Mouse (Mus musculus) MEL (cell line): ENCODE data around the gene Sema3d. TPM values are rescaled to one million over a fixed set of nuclear protein-coding genes. Genes with fewer than 3 reads are reported as not detected.

Source experiments
- DNase-seq: peaks from one replicate; pipeline ENCODE4 v3.0.0; 2011; ENCODE audit warnings: low read depth, low spot score
- H3K27ac ChIP-seq: 2 replicates; pipeline ENCODE4 v1.5.1; 2012; ENCODE audit warnings: low read depth, mild to moderate bottlenecking, control low read depth, low read length, moderate library complexity; ENCODE audit not compliant: control insufficient read depth
- H3K27me3 ChIP-seq, 2 experiments: fragments of 150-350 bp in 1 of 2; sonication (generic) in 1 of 2; 2 replicates each; pipeline ENCODE4 v1.6.1; 2012; ENCODE audit warnings: low read length in 2 of 2, mild to moderate bottlenecking in 2 of 2, improper control_type of control experiment in 1 of 2, moderate library complexity in 1 of 2; ENCODE audit not compliant: insufficient read depth in 2 of 2, control insufficient read depth in 1 of 2
- H3K36me3 ChIP-seq, 2 experiments: 2 replicates each; pipeline ENCODE4 v1.6.1; 2012 to 2014; ENCODE audit warnings: low read length in 2 of 2, improper control_type of control experiment in 1 of 2, inconsistent platforms in 1 of 2, mild to moderate bottlenecking in 1 of 2; ENCODE audit not compliant: insufficient read depth in 2 of 2, control insufficient read depth in 1 of 2
- H3K4me1 ChIP-seq, 2 experiments: fragments of 150-350 bp in 1 of 2; sonication (generic) in 1 of 2; 2 replicates each; pipeline ENCODE4 v1.6.1; 2012; ENCODE audit warnings: low read length in 2 of 2, improper control_type of control experiment in 1 of 2, mild to moderate bottlenecking in 1 of 2; ENCODE audit not compliant: insufficient read depth in 2 of 2, control insufficient read depth in 1 of 2
- H3K4me3 ChIP-seq, 2 experiments: fragments of 150-350 bp in 1 of 2; sonication (generic) in 1 of 2; 2 replicates each; pipeline ENCODE4 v1.5.1; 2012; ENCODE audit warnings: low read depth in 2 of 2, low read length in 2 of 2, mild to moderate bottlenecking in 2 of 2, moderate library complexity in 2 of 2, control low read depth in 1 of 2, improper control_type of control experiment in 1 of 2; ENCODE audit not compliant: control insufficient read depth in 1 of 2, insufficient read depth in 1 of 2
- H3K79me2 ChIP-seq: 2 replicates; pipeline ENCODE4 v1.6.1; 2012; ENCODE audit warnings: mild to moderate bottlenecking, low read length, moderate library complexity; ENCODE audit not compliant: control insufficient read depth, poor library complexity, insufficient read depth
- H3K9ac ChIP-seq: 2 replicates; pipeline ENCODE4 v1.6.1; 2012; ENCODE audit warnings: low read depth, mild to moderate bottlenecking, control low read depth, low read length, moderate library complexity; ENCODE audit not compliant: control insufficient read depth, poor library complexity, severe bottlenecking
- H3K9me3 ChIP-seq: fragments of 150-350 bp; sonication (generic); replicated peaks from 2 replicates; pipeline ENCODE4 v1.6.1; 2012; ENCODE audit warnings: mild to moderate bottlenecking, low read length, improper control_type of control experiment, moderate library complexity; ENCODE audit not compliant: insufficient read depth
- BHLHE40 ChIP-seq: IDR thresholded peaks from 2 replicates; pipeline ENCODE4 v1.6.1; 2012; ENCODE audit warnings: low read depth, mild to moderate bottlenecking, inconsistent platforms, low read length, improper control_type of control experiment, borderline replicate concordance
- CHD2 ChIP-seq: IDR thresholded peaks from 2 replicates; pipeline ENCODE4 v1.6.1; 2011; ENCODE audit warnings: low read length, improper control_type of control experiment
- CTCF ChIP-seq, 3 experiments: IDR thresholded peaks in 2 of 3; conservative IDR thresholded peaks in 1 of 3; 2 replicates each; pipeline ENCODE4 v1.5.1; 2011 to 2012; ENCODE audit warnings: low read length in 3 of 3, low read depth in 2 of 3, mild to moderate bottlenecking in 2 of 3, improper control_type of control experiment in 1 of 3, inconsistent platforms in 1 of 3, mixed read lengths in 1 of 3, moderate library complexity in 1 of 3; ENCODE audit not compliant: control insufficient read depth in 1 of 3, insufficient read depth in 1 of 3, poor library complexity in 1 of 3, severe bottlenecking in 1 of 3
- E2F4 ChIP-seq: IDR thresholded peaks from 2 replicates; pipeline ENCODE4 v1.6.1; 2011; ENCODE audit warnings: low read depth, low read length, improper control_type of control experiment, borderline replicate concordance
- ELF1 ChIP-seq: IDR thresholded peaks from 2 replicates; pipeline ENCODE4 v1.6.1; 2014; ENCODE audit warnings: low read depth, mild to moderate bottlenecking, inconsistent platforms, low read length, improper control_type of control experiment, moderate library complexity
- ETS1 ChIP-seq: IDR thresholded peaks from 2 replicates; pipeline ENCODE4 v1.6.1; 2012; ENCODE audit warnings: low read depth, mild to moderate bottlenecking, inconsistent platforms, low read length, improper control_type of control experiment, moderate library complexity
- GABPA ChIP-seq: IDR thresholded peaks from 2 replicates; pipeline ENCODE4 v1.6.1; 2012; ENCODE audit warnings: low read depth, mild to moderate bottlenecking, inconsistent platforms, low read length, improper control_type of control experiment, moderate library complexity
- GATA1 ChIP-seq: IDR thresholded peaks from 2 replicates; pipeline ENCODE4 v1.6.1; 2011; ENCODE audit warnings: low read depth, low read length, improper control_type of control experiment
- JUND ChIP-seq: IDR thresholded peaks from 2 replicates; pipeline ENCODE4 v1.6.1; 2011; ENCODE audit warnings: low read depth, mild to moderate bottlenecking, improper control_type of control experiment, low read length
- KAT2A ChIP-seq: conservative IDR thresholded peaks from 2 replicates; pipeline ENCODE4 v1.6.1; 2012; ENCODE audit warnings: low read depth, low read length, improper control_type of control experiment, inconsistent platforms
- MEF2A ChIP-seq: IDR thresholded peaks from 2 replicates; pipeline ENCODE4 v1.6.1; 2014; ENCODE audit warnings: low read depth, mild to moderate bottlenecking, inconsistent platforms, low read length, improper control_type of control experiment; ENCODE audit not compliant: poor library complexity, insufficient replicate concordance, severe bottlenecking; ENCODE audit errors: extremely low read depth
- MXI1 ChIP-seq: IDR thresholded peaks from 2 replicates; pipeline ENCODE4 v1.6.1; 2011; ENCODE audit warnings: mild to moderate bottlenecking, low read depth, low read length, improper control_type of control experiment
- MYC ChIP-seq: IDR thresholded peaks from 2 replicates; pipeline ENCODE4 v1.6.1; 2011; ENCODE audit warnings: low read depth, mild to moderate bottlenecking, low read length, improper control_type of control experiment, moderate library complexity
- POLR2A ChIP-seq, 2 experiments: IDR thresholded peaks; 2 replicates each; pipeline ENCODE4 v1.6.1; 2011 to 2012; ENCODE audit warnings: low read length in 2 of 2, mild to moderate bottlenecking in 2 of 2, control low read depth in 1 of 2, improper control_type of control experiment in 1 of 2, low read depth in 1 of 2, moderate library complexity in 1 of 2; ENCODE audit not compliant: control insufficient read depth in 1 of 2, insufficient read depth in 1 of 2, poor library complexity in 1 of 2
- RAD21 ChIP-seq: IDR thresholded peaks from 2 replicates; pipeline ENCODE4 v1.6.1; 2011; ENCODE audit warnings: mild to moderate bottlenecking, low read depth, low read length, improper control_type of control experiment
- SMC3 ChIP-seq: IDR thresholded peaks from 2 replicates; pipeline ENCODE4 v1.6.1; 2011; ENCODE audit warnings: low read depth, low read length, improper control_type of control experiment
- TAL1 ChIP-seq: IDR thresholded peaks from 2 replicates; pipeline ENCODE4 v1.6.1; 2012; ENCODE audit warnings: mild to moderate bottlenecking, inconsistent platforms, low read length, moderate library complexity, mixed read lengths
- TCF12 ChIP-seq: IDR thresholded peaks from 2 replicates; pipeline ENCODE4 v1.6.1; 2014; ENCODE audit warnings: low read depth, mild to moderate bottlenecking, inconsistent platforms, low read length, improper control_type of control experiment, moderate library complexity
- USF1 ChIP-seq: IDR thresholded peaks from 2 replicates; pipeline ENCODE4 v1.6.1; 2014; ENCODE audit warnings: low read depth, mild to moderate bottlenecking, inconsistent platforms, low read length, improper control_type of control experiment, moderate library complexity
- ZC3H11A ChIP-seq: IDR thresholded peaks from 2 replicates; pipeline ENCODE4 v1.6.1; 2012; ENCODE audit warnings: low read depth, mild to moderate bottlenecking, inconsistent platforms, low read length, improper control_type of control experiment
- ZKSCAN1 ChIP-seq: IDR thresholded peaks from 2 replicates; pipeline ENCODE4 v1.6.1; 2012; ENCODE audit warnings: low read depth, mild to moderate bottlenecking, inconsistent platforms, low read length, improper control_type of control experiment, moderate library complexity
- ZMIZ1 ChIP-seq: IDR thresholded peaks from 2 replicates; pipeline ENCODE4 v1.6.1; 2012; ENCODE audit warnings: low read depth, mild to moderate bottlenecking, inconsistent platforms, low read length, improper control_type of control experiment, moderate library complexity
- polyA plus RNA-seq, 2 experiments: library from polyadenylated mRNA; stranded (reverse) in 1 of 2; unstranded in 1 of 2; fragments of >175 nt in 1 of 2; fragments of >200 nt in 1 of 2; gene quantifications; 2 replicates each; pipeline versions ENCODE4 v1.2.1 to v1.2.4; 2012; ENCODE audit warnings: low replicate concordance in 2 of 2, low read depth in 1 of 2; ENCODE audit not compliant: insufficient read length in 2 of 2, insufficient read depth in 1 of 2, missing spikeins in 1 of 2
- total RNA-seq: library from RNA; depleted of rRNA; stranded (reverse); fragments of 300-350 nt; gene quantifications from 2 replicates; pipeline ENCODE4 v1.2.3, GENCODE M21; 2012

The Sema3d gene
- total and polyA plus RNA-seq, 3 experiments, result not detected

DNA sequence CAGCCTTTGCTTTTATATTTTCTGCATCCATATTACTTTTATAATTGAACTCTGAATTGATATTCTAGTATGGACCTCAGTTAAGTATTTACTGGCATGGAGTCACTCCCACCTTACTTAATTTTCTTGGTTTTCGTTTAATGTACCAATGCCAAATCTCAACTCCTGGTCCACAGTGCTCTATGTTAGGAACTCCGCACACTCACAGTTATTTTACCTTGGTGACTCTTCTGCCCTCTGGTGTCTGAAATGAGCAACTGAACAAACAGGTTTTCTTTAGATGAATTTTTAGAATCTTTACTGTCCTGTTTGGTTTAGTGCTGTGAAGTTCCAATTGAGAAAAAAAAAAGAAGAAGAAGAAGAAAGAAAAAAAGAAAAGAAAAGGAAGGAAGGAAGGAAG, 174.7 kb downstream of the Sema3d start:
- no peaks in the 10 kb centered on the region for H3K36me3 ChIP-seq
- DNase-seq, result peak; percentile 52
- H3K27ac ChIP-seq, result no peak overlapping the region
- H3K4me1 ChIP-seq, result no peaks in the 10 kb centered on the region
- no peaks in the 10 kb centered on the region for H3K79me2 ChIP-seq
- no peak overlapping the region for H3K4me3 ChIP-seq
- H3K9ac ChIP-seq, result no peak overlapping the region
- TF ChIP-seq CTCF (IDR thresholded peaks at IDR 0.05 in 2 of 3, conservative IDR thresholded peaks at IDR 0.05 in 1 of 3; ENCODE audit: control insufficient read depth in 1 of 3, insufficient read depth in 1 of 3, low read depth in 2 of 3, low read length in 3 of 3, poor library complexity in 1 of 3, severe bottlenecking in 1 of 3) (peak; percentile 23 to 83 (median 34); a peak in 5 of 6 replicates), TCF12 (no peak), SMC3 (peak; percentile 98), RAD21 (peak; percentile 81), TAL1 (no peak), GABPA (no peak), ZC3H11A (peak; percentile 89)
- peaks cover 0 to 1% of the 10 kb centered on the region in 2 experiments; a peak in 1 of 4 replicates for H3K27me3 ChIP-seq
- H3K9me3 ChIP-seq, result no peaks in the 10 kb centered on the region

DNA sequence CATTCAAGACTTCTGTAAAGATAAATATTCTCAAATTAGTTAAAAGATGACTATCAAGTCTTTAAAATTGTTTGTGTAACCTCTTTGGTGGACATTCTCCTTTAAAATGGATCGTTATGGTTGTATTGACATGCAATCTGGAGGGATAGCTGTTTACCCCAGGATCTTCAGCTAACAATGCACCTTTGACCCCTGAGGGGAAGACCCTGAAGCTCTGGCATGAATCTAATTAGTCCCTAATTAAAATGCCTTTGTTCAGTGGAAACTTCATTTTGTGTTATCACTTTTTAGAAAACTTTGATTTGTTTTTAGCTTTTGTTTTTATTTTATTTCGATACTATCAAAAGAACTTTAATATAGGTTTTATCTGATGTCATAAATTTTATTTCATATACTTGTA, 178.6 kb downstream of the Sema3d start:
- no peaks in the 10 kb centered on the region for H3K36me3 ChIP-seq
- TF ChIP-seq POLR2A (IDR thresholded peaks at IDR 0.05; ENCODE audit: control insufficient read depth in 1 of 2, insufficient read depth in 1 of 2, low read depth in 1 of 2, low read length in 2 of 2, poor library complexity in 1 of 2), result no peak
- no peak for TF ChIP-seq MXI1
- TF ChIP-seq ETS1, result no peak
- TF ChIP-seq ELF1, result no peak
- no peak for TF ChIP-seq BHLHE40
- TF ChIP-seq CTCF (IDR thresholded peaks at IDR 0.05 in 2 of 3, conservative IDR thresholded peaks at IDR 0.05 in 1 of 3; ENCODE audit: control insufficient read depth in 1 of 3, insufficient read depth in 1 of 3, low read depth in 2 of 3, low read length in 3 of 3, poor library complexity in 1 of 3, severe bottlenecking in 1 of 3), result no peak
- TF ChIP-seq MYC, result no peak
- no peak for TF ChIP-seq ZKSCAN1
- no peak for TF ChIP-seq GATA1
- no peak for TF ChIP-seq E2F4
- TF ChIP-seq SMC3, result no peak
- TF ChIP-seq JUND, result no peak
- TF ChIP-seq ZMIZ1, result no peak
- no peak for TF ChIP-seq MEF2A
- no peak for TF ChIP-seq TCF12
- TF ChIP-seq KAT2A, result no peak
- TF ChIP-seq CHD2, result no peak
- TF ChIP-seq USF1, result no peak
- TF ChIP-seq, all 39 proteins: peak for 0
- H3K27me3 ChIP-seq, result no peaks in the 10 kb centered on the region
- no peak overlapping the region for H3K9ac ChIP-seq
- H3K4me3 ChIP-seq, result no peak overlapping the region
- no peaks in the 10 kb centered on the region for H3K9me3 ChIP-seq
- no peak for DNase-seq
- no peaks in the 10 kb centered on the region for H3K4me1 ChIP-seq
- no peaks in the 10 kb centered on the region for H3K79me2 ChIP-seq
- H3K27ac ChIP-seq, result no peak overlapping the region
